Mouse (Mus musculus): ENCODE results near the gene Atf3.

GRCm38 (mm10) chr1:191230355-191230931 lies 12.6 kb upstream of the Atf3 start:
- TF ChIP-seq CTCF (IDR thresholded peaks at IDR 0.05; ENCODE audit: insufficient read depth, low read length), result no peak
- TF ChIP-seq POLR2A (IDR thresholded peaks at IDR 0.05; ENCODE audit: borderline replicate concordance, extremely low read depth, low read depth, low read length), result no peak
